Mouse (Mus musculus) layer of hippocampus, adult 9-11 months (tissue): ENCODE data around the gene 1700025G04Rik.

Source experiments
- DNase-seq: peaks from one replicate; pipeline ENCODE4 v3.0.0; 2022

Gene 1700025G04Rik

DNA sequence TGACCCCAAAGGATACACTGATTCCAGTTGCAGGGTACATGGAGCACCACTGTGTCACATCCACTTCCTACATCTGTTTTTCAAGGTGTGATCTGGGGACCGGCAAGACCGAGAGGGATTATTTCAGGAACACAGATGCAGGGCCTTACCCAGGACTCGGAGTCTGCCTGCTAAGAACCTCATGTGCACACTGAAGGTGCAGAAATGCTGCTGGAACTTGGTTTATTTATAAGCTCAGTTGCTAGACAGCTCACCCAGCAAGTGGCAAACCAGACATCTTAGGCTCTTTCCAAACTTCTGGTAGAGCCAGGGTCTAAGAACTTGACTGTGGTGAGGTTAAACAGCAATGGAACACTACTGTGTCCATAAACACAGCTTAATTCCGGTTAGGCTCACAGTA, 61.2 kb downstream of the 1700025G04Rik start:
- DNase-seq: no peak

DNA sequence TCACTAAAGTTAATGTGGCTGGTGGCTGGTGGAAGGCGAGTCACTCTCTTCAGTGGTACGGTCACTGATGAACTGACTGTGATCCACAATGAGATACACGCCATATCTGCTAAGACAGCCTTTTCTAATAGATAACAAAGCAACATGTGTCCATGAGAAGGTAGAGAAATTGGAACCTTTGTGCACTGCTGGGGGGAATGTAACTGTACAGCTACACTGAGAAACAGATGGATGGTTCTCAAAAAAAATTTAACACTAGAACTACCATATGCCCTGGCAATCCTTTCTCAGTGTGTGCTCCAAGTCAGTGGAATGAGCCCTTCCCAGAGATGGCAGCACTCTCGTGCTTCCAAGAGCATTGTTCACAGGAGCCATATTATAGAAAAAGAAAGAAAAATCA, 63.2 kb downstream of the 1700025G04Rik start:
- DNase-seq: peak; percentile 45

DNA sequence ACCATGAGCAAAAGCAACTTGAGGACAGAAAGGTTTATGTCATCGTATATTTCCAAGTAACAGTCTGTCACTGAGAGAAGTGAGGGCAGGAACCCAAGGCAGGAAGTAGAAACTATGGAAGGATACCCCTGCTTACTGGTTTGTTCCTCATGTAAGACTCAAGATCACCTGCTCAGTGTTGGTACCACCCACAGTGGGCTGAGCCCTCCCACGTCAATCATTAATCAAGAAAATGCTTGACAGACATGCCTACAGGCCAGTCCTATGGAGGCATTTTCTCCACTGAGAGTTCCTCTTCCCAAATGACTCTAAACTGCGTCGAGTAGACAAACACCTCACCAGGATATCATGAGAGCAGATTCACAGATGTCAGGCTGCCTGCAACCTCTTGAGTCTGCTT, 64.6 kb downstream of the 1700025G04Rik start:
- no peak for DNase-seq

DNA sequence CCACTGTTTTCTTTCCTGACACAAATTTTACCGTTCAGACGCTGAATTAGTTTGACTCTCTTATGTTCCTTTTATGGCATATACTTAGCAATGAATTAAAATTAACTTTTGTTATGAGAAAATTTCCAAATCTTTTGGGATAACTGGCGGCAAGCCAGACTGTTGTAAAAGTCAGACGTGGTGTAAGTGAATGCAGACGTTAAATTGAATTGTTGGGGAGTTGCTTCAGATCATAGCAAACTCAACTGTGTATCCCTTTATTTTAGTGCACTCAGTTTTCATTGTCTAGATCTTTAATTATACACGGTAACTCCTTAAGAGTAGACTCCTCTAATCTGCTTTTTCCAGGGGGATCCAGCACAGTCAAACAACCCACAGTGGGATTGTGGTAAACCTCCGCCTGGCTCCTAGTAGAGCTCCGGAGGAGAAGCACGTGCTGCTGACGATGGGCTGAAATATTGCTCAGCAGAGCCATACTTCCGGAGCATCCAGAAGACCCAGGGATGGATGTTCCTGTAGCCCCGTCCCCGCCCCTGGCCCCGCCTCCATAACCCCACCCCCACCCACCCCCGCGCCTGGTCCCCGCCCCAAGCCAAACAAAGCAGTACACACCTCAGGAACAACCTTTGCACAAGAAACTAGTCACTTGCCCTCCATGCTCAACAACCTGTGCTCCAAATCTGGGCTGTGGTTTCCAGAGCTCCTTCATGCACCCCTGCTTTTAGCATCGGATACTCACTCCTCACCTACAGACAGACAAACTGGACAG, 65.7 kb downstream of the 1700025G04Rik start:
- DNase-seq: no peak

DNA sequence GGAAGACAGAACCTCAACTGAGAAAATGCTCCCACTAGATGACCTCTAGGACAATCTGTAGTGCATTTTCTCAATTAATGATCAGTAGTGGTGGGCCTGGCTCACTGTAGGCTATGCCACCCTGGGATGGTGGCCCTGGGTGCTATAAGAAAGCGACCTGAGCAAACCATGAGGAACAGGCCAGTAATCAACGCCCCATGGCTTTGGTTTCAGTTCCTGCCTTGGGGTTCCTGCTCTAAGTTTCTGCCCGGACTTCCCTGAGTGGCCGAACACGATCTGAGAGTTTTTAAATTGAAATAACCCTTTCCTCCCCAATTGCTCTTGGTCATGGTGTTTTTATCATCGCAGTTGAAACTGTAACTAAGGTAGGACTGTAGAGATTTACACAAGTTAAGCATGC, 69.1 kb downstream of the 1700025G04Rik start:
- DNase-seq: no peak

DNA sequence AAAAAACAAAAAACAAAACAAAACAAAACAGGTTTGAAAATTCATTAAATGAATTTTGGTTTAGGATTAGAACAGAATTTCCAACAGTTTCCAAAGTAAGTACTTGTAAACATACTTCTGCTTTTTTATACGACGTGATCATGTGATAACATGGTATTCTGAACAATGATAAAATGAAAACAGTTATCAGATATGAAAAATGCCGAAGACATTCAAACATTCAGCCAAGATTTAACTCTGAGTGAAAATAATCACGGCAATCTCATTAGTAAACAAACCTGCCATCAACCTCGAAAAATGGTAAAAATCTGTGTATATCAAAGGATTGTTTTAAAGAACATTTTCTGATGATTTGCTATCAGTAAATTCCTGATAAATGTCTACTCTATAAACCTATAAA, 69.9 kb downstream of the 1700025G04Rik start:
- no peak for DNase-seq

DNA sequence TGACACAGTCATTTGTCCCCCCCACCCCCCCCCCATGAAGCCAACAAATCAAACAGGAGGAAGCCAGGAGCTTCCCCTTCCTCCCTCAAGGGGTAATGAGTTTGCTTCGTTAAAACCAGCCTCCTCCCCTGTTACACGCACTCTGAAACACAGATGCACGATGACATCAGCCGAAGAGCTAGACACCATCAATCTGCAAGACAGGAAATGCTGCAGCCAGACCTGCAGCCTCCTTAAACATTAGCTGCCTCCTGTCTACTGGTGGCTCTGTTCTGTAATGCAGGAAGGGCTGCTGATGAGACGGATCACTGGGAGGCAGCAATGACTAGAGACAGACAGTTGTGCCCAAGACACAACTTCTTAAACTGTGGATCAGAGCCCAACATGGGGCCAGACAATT, 70.7 kb downstream of the 1700025G04Rik start:
- DNase-seq: peak; percentile 34

DNA sequence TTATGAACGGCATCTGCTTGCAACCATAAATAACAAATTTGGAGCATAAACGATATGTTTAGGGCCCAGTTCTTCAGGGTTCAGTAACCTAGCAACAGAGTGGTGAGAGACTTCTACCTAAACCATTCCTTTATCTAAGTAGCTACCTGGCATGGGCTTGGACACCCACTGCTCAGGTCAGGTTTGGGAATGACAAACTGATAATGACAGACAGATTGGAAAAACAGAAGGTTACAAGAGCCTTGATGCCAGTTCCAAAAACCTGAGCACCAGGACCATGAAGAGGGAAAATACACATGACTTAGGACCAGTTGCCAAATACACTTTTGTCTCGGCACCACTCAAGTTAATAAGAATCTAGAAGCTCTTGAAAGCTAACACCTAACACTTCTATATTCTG, 71.6 kb downstream of the 1700025G04Rik start:
- DNase-seq: no peak

DNA sequence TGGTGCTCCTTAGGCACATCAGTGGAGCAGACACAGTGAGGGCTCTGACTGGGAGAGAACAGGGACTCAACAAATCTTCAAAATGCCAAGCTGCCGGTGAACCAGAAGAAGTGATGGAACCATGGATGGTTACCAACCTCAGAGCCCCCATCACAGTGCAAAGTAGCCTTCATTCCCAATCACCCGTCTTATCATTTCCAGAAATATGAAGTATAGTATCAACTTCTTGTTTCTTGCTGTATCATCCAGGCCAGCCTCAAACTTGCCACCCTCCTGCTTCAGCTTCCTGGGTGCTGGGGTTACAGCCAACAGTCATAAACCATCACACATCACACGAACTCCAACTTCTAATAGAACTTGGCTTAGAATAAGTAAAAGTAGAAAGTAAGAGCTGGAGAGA, 73.3 kb downstream of the 1700025G04Rik start:
- DNase-seq: no peak

DNA sequence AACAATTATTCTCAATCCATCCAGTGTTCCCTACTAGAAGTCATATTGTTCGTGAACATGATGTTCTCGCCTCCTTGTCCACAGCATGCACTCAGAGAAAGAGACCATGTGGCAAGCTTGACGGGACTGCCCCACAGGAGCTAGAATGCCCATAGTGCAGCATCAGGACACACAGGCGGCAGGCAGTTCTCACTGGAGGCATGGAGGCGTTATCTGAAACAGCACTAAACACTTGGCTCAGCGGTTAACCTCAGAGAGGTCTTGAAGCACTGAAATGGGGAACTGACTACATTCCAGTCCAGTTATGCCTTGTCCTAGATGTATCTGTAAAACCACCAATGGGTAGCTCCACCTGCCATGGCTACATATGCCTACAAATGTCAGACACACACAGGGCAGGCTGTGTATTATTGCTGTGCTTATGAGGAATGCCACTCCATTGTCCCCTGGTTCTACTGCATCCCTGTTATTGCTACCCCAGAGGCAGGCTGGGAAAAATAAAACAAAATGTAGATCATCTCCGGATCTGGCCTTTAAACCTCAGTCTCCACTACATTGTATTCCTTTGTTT, 74.3 kb downstream of the 1700025G04Rik start:
- DNase-seq: no peak

DNA sequence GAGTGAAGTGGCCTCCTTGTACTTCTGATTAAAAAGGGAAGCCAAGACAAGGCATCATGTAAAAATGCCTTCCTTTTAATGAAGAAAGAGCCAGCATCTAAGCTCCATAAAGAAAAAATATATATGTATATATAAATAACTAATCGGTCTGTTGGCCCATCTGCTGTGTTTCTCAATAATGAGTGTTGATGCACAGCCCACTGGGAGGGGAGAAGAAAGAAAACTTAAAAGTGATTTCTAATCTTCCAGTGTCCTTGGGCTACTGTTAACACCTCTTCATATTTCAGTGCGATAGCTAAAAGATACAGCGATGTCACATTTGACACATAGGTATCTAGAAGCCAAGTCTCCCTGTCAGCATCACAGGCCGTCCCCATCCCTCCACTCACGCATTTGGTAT, 78.2 kb downstream of the 1700025G04Rik start:
- no peak for DNase-seq

DNA sequence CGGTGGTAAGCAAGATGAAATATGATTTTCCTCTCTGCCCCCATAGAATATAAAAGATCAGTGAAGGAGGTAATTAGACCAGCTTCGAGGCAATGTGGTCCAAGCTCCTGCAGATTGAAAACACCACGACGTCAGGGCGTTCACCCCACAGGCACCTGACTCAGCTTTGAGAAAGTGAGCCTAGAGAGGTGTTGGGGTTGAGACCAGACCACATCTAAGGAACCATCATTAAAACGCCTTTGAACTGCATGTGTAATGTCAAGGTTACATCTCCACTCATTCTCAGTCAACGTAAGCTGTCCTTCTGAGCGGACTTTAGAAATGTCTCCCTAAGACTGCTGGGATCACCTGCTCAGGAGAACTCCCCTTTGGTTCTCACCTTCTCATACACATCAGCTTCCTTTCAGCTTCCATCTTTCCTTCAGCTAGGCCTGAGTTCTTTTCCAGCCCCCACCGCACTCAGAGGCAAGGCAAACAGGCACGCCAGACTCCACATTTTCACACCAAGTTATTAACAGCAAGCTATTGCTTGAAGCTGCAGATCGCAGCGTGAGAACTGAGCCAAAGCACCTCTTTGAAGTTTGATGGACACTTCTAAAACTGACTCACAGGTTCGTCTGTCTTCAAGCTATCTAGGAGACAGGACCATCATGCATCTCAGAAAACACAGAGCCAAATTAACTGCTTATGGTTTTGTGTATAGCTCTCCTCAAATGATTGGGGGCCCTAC, 79.5 kb downstream of the 1700025G04Rik start:
- DNase-seq: no peak

DNA sequence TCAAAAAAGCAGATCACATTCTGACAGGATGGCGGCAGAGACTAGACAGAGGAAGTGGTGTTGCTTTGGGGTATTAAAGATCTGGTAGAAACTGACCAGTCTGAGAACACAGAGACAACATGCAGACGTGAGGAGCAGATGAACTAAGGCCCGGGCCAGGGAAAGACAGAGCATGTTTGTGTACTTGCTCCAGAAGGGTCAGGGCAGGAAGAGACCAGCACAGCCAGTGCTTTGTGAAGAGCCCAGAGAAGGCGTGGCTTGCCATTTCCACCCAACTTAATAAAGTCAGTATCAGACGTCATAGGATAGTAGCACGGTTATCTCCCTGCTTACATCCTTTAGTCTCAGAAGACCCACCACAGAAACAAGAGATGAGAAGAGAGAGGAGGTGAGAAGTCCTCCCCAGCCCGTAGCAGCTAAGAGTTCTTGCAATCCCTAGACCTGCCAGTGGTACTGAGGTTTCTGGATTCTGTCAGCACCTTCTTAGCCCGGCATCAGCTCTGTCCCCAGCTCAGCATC, 81.4 kb downstream of the 1700025G04Rik start:
- DNase-seq: peak; percentile 66

DNA sequence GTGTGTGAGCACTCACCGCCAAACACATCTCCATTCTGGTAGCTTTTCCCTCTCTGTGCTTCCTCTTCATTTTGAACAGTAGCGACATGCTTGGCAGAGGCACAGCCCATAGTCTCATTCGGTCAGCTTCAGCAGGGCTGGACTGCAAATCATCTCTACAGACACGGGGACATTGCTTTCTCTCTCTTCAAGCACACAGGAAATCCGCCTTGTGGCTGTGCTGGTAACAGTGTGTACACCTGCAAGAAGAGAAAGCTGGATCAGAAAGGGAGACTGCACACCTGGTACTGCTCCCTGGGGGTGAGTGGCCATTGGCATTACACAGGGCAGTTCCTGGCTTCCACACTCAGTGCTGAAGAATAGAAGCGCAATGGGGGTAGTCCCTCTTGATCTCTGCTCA, 83.4 kb downstream of the 1700025G04Rik start:
- DNase-seq: no peak

DNA sequence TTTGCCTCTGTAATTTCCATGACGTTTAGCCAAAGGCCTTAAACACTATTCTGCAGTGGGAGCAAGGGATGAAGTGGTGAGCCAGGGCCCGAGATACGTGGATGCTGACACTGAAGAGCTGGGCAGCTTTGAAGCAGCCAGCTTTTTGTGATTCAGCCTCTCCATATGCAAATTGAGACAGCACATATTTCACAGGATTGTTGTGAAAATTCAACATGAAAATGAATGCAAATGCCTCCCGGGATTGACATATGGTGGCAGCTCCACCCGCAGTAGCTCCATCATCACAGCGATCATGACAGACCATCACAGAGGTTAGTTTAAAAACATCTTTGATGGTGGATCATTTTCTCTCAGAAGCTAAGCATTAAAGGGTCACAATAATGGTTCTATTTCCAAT, 85.4 kb downstream of the 1700025G04Rik start:
- no peak for DNase-seq

DNA sequence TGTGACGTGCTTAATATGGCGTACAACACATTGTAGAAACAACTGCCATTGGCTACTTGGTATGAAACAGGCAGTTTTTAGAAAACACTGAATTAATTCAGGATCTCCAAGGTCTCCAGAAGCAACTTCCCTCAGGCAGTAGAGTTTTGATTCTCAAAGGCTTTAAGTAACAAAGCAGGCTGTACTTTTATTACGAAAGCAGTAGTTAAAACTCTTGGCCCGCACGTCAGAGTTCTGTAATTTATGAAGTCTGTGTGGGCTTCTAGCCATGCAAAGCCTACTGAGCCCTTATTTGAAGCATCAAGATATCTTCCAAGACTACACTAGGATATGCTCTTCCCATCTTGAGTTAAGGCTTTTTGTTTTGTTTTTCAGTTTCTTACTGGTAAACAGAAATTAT, 89.5 kb downstream of the 1700025G04Rik start:
- DNase-seq: no peak

DNA sequence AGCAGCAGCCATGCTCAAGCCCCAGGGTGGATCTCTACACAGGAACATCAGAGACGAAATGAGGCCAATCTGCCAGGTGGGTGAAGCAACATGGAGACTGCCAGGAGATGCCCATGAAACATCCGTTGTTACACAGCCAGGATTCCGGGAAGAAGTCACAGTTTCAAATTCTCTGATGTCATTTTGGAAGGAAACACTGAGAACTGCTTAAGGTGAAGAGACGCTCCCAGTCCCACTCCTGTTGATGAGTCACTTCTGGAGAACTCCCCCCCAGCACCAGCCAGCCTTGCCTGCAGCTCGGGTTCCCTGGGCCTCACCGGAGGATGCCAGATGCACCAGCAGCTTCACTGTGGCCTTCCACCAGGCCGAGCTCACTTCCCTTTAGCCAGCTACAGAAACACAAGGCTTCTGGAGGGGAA, 90.5 kb downstream of the 1700025G04Rik start:
- DNase-seq: peak; percentile 44

DNA sequence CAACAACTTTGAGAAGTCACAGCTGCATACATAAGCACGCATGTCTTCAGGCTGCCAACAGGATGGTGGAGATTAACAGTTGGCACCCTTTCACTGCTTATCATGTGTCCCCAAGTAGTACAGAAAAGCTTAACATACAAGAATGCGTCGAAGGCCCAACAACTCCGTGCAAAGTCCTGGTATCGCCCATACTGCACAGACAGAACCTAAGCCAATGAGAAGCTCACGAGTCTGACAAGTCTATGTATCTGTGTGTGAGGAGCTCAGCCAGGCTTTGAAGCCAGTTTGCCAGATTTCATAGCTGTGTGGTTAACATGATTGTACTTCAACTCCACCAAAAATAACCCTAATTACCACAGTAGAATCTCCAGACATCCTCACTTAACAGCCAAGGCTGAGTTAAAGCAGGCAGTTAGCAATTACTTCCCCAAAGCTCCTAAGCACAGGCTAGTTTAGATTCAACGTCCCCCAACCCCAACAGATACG, 91.2 kb downstream of the 1700025G04Rik start:
- DNase-seq: no peak

DNA sequence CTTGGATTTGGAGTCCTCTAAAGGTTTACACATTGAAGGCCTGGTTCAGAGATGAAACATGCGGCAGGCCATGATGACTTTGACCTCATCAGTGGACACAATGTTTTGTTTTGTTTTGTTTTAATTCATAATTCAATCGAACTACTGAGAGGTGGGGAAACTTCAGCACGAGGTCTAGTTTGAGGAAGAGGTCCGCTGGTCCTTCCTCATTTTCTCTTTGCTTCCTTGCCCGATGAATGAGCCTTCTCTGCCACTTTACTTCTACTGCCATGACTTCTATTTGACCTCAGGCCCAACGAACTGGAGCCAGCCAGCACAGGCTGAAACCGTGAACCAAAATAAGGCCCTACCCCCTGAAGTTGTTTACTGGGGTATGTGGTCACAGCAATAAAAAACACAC, 92.3 kb downstream of the 1700025G04Rik start:
- no peak for DNase-seq

DNA sequence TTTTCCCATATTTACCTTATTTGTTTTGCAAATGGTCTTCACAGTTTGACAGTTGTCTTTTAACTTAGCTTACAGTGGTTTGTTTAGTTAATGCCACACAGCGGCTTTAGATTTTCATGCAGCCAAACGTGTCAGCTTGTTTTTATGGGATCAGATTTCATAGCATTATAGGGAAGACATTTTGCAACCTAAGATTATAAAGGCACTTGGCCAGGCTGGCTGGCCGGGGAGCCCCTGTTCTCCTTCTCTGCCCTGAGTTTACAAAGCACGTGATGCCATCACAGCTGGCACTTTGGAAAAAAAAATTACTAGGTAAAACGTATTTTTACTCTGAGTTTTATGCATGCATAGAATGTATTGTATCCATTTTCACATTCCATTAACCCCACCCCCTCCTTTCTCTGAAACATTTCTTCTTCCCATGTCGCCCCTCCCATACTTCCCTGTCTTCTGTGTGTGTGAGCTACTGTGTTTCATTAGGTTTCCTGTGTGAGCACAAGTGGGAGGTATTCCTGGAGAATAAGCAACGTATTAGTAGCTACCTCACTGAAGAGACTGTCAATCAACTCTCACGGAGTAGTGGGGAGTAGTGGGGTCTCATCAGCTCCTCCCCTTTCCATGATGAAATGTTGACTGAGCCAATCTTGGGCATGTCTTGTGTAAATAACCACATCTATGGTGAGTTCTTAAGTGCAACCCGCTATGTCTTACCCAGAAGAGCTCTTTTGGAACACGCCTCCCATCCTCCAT, 93.8 kb downstream of the 1700025G04Rik start:
- DNase-seq: no peak

DNA sequence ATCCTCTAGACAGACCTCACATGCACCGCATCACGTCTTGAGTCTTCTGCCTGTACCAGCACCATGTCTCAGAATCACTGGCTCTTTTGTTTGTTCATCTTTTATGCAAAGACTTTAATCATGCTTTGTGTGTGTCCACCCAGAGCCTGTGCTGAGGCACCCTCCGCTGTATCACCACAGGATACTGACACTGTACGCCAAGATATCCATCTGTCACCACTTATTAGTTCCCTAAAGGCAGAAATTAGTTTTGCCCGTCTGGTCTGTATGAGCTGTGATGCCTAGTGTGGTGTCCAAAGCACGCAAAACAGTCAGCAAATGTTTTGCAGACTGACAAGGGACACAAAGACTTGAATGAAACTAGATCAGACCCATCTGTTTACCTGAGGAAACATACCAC, 95.7 kb downstream of the 1700025G04Rik start:
- no peak for DNase-seq

DNA sequence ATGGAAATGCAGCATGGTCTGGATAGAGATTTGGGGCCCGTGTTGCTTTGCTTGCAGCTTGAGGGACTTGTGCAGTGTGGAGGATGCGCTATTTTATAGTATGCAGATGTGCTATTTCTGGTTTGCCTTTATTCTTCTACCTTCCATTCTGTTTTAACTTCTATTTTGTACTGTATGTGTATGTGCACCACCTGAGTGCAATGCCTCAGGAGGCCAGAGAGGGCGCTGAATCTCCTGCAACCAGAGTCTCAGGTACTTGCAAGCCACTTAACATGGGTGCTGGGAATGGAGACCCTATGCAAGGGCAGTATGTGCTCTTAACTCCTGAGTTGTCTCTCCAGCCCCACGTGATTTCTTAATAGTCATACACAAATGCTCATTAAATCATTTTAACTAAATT, 98.4 kb downstream of the 1700025G04Rik start:
- no peak for DNase-seq

DNA sequence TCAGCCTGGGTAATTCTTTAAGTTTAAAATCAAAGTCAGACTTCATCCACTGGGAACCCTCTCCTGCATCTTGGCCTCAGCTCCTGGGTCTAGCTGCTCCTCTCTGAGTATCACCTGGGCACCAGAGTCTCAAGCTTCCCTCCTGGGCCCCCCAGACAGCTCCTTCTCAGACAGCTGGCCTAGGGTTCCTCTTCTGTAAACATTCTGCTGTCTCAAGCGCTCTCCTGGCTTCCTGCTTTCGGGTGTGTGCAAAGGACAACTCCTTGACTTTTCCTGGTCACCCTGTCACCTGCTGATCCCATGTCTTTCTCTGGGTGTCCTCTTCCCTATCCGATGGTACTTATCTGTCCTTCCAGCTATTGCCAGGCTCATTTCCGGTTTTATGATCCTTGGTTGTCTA, 99.3 kb downstream of the 1700025G04Rik start:
- no peak for DNase-seq
